Mouse (Mus musculus): ENCODE results near the gene Plcd3.

DNA sequence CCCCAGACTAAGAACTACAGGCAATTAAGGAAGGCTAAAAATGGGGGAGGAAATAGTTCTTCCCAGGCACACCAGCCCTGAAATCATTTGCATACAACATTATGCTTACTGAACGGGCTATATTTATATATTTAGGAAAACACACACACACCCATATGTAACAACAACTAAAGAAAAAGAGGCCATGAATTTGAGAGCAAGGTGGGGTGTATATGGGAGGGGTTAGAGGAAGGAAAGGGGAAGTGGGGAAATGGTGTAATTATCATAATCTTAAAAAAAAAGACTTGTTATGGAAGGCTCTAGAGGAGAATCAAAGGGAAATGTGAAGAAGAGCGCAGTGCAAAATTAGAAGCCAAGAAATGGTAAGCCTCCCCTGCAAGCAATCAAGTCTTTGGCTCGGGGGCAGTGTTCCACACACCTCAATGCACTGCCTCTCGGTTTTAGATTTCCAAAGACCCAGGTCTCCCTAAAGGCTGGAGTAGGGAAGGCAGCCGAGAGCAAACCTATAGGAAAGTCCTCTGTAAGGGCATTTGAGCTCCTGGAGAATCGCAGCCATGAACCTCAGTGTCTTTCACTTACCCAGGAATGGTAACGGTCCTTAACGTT is 73.8 kb downstream of the Plcd3 start:
- no peak for TF ChIP-seq CTCF (IDR thresholded peaks at IDR 0.05; ENCODE audit: control insufficient read depth, insufficient read depth, insufficient read length)
- no peak for TF ChIP-seq MYOG (IDR thresholded peaks at IDR 0.05; ENCODE audit: control insufficient read depth, extremely low read depth, insufficient read length)
- no peak for TF ChIP-seq USF1 (IDR thresholded peaks at IDR 0.05; ENCODE audit: low read depth)
